Mouse (Mus musculus) right cerebral cortex, postnatal 36 days (tissue): Measurements from ENCODE around the gene Zfp280b.
"Not testable (repeated sequence)": the region's sequence is repeated elsewhere in the genome, so short reads cannot be mapped to it uniquely, and the experiment has no call there.

Source experiments
- DNase-seq, 2 experiments: peaks; one replicate each; pipeline ENCODE4 v3.0.0; 2022; ENCODE audit warnings: low spot score in 2 of 2, mixed read lengths in 1 of 2

Zfp280b gene

DNA sequence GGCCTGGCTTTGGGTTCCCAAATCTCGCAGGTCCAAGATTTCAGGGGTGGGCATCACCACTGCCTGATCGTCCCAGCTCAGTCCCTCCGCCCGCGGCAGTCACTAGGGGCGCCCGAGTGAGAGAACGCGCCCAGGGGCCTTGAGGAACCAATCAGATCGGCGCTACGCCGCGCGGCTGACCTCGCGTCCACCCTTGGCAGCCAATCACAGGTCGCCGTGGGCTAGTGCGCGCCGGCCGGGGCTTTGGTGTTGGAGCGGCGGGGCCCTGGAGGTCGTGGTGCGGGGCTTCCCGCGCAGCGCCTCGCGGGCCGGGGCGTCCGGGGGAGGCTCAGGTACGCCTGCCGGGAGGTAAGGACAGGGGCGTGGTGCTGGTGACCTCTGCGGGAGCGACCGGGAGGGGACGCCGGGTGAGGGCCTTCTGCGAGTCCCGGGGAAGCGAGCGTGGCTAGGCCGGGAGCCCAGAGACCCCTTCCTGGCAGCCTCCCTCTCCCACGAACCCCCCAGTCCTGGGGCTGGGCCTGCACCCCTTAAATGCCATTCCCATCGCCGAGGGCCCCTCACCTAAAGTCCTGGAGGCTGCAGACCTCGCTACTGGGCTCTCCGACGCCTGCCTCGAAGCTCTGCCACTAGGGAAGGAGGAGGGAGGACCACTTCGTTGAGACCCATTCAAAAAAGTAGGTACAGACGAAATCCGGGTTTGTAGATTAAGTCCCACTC, at the start of gene Zfp280b:
Zfp280b (plus strand) TSS at position 249 of the 717 bp plus-strand sequence.
- DNase-seq: peak; percentile 90 to 92

- no peak for DNase-seq
Measured at GRCm38 (mm10) chr10:75990430-75991042, 41.9 kb upstream of the Zfp280b start.

- no peak for DNase-seq
Measured at GRCm38 (mm10) chr10:75993616-75994240, 38.7 kb upstream of the Zfp280b start.

DNA sequence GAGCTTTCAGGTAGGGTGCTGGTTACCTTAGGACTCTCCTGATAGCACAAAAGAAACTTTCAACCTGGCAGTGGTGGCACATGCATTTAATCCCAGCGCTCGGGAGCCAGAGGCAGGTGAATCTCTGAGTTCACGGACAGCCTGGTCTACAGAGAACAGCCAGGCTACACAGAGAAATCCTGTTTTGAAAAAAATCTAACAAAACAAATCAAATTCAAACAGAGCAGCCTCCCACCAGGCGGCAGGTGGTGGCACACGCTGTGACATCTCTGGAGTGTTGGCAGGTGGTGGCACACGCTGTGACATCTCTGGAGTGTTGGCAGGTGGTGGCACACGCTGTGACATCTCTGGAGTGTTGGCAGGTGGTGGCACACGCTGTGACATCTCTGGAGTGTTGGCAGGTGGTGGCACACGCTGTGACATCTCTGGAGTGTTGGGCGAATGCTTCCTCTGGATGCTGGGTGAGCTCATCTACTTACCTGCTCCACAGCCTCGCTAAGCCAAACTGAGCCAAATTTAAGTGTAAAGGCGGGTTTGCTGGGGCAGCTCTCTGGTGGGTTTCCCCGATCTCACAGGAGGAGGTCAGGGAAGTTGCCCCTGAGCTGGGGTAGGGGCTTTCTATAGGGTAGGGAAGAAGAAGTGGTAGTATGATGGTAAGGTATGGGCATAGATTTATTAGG, 37.8 kb upstream of the Zfp280b start:
- not testable (repeated sequence) for DNase-seq

- DNase-seq: no peak
Measured at GRCm38 (mm10) chr10:75995463-75995862, 37.0 kb upstream of the Zfp280b start.

DNA sequence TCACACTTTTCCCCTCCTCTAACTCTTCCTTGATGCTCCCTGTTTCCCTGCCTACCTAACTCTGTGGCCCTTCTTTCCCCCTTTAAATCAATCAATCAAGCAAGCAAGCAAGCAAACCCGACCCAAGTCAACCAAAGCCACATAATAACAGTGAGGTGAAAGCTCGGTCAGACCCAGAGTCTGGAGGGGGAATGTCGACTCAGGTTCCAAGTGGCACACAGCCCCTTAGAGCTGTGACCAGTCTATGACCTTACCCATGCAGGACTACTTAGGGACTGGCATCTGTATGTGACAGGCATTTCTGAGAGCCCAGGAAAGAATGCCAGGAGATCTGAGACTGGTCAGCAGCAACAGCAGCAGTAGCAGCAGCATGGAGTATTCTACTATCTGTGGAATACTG, 36.1 kb upstream of the Zfp280b start:
- no peak for DNase-seq

DNA sequence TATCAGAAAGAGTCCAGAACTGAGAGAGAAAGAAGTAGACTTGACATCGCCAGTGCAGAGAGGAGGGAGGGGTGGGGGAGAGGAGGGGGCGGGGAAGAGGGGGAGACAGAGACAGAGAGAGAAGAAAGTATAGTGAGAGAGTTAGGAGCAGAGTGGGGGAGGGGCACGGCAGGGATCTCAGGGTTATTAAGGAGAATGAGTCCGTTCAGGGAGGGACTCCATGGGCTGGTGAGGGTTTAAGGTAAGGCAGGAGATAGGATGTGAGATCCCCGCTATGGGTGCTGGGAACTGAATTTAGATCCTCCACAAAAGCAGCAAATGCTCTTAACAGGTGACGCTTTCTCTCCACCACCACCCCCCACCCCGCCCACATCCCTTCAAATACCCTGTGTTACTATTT, 31.3 kb upstream of the Zfp280b start:
- no peak for DNase-seq

DNA sequence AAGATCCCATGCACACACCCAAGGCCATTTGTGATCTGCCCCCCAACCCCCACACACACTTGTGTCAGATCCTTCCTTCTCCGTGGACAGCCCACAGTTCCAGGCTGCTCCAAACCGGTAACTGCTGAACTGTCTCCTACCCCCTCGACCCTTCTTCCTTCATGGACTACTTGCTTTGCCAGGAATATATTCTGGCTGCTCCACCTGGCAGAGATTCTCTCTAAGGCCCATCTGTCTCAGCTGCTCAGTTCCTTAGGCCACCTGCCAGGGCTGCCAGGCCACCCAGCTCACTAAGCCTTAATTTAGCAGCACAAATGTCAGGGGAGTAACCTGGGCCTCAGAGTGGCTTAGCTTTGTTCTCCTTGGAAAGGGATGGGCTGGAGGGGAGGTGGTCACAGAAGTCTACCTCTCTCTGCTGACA, 30.3 kb upstream of the Zfp280b start:
- no peak for DNase-seq

GRCm38 (mm10) chr10:76002615-76003014, 29.8 kb upstream of the Zfp280b start:
- DNase-seq: no peak

DNA sequence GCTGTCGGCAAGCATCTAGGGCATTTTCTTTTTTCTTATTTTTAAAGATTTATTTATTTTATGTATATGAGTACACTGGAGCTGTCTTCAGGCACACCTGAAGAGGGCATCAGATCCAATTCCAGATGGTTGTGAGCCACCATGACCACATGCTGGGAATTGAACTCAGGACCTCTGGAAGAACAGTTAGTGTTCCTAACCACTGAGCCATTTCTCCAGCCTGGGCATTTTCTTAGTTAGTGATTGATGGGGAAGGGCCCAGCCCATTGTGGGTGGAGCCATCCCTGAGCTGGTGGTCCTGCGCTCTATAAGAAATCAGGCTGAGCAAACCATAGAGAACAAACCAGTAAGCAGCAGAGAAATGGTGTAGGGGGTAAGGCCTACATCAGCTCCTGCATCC, 29.2 kb upstream of the Zfp280b start:
- no peak for DNase-seq

DNA sequence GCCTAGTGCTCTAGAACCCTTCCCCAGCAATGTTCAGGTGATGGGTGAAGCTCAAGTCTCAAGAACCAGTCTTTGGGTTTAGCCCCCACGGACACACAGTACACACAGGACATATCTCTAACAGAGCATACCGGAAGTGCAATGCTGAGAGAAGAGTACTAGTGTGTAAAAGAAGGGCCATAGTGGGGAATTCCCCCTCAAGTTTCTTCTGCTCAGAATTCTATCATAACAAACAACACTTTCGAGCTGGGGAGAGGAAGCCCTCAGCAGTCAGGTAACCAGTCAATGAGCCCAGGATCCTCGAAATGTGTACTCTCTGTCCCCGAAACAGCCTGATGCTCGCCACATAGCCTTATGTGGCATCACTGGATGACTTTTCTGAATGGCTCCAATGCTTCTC, 26.1 kb upstream of the Zfp280b start:
- no peak for DNase-seq

DNA sequence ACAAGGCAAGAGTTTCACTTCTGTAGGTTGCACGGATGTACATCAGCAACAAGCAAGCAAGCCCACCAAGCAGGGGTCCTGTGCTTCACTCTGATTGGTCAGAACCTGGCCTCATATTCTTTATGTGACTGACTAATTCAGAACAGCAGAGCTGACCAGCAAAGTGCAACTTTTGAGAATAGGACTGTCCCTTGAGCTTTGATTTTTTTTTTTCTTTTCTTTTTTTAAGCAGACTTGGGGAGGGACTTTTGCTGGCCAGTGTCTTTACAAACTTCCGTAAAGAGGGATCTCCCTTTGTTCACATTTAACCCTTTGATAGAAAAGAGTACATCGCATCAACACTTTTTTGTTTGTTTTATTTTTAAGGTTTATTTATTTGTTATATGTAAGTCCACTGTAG, 22.6 kb upstream of the Zfp280b start:
- no peak for DNase-seq

- DNase-seq: no peak
Measured at GRCm38 (mm10) chr10:76012922-76013321, 19.5 kb upstream of the Zfp280b start.

GRCm38 (mm10) chr10:76016886-76017285, 15.6 kb upstream of the Zfp280b start:
- DNase-seq: no peak

DNA sequence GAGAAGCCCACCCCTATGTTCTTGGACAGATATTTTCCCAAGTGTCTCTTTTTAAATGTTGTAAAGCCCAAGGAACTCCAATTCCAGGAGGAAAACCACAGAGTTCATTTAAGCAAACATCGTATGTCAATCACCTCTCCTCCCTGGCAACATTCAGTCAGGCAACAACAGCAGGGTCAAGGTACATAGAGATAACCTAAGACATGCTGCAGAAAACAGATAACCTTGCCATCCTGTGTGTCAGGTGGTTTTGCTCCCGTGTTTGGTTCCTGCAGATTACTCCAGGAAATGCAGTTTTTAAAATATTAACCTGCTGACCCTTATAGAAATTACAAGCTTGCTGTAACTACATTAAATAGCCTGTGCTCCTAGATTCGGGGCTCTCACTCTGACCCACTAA, 10.7 kb upstream of the Zfp280b start:
- DNase-seq: no peak

GRCm38 (mm10) chr10:76023921-76024320, 8.5 kb upstream of the Zfp280b start:
- DNase-seq: no peak

GRCm38 (mm10) chr10:76025470-76026190, 6.8 kb upstream of the Zfp280b start:
- DNase-seq: no peak

GRCm38 (mm10) chr10:76027127-76028015, 5.1 kb upstream of the Zfp280b start:
- no peak for DNase-seq

DNA sequence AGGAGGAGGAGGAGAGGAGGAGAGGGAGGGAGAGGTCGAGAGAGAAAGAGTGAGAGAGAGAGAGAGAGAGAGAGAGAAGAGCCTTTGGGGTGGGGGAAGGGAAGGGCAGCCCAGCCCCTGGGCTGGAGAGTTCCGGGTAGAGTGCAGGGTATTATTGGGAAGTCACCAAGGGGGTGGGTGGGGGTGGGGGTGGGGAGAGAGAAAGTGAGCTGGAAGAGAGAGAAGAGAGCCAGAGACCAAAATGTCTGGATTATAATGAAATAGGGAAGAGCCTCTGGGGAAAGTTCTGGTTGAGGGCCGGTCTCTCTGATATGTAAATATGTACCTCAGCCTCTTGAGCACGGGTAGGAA, 4.5 kb upstream of the Zfp280b start:
- DNase-seq: no peak

GRCm38 (mm10) chr10:76028396-76028795, 4.1 kb upstream of the Zfp280b start:
- DNase-seq: no peak

DNA sequence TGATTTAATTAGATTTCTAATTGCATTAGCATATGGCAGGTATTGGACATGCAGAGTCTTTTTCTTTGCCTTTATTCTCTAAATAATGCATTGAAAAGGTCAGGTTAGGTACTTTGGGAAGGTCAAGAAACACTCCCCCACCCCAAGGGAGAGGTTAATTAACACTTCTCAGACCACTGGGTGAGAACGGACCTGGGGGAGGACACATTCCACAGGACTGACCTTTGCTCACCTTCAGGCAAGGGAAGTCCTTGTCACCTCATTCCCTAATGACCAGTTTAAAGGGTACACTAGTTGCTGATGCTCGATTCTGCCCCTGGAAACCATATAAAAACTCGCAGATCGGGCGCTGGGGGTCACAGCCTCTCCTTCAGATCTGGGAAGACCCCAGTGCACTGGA, 3.2 kb upstream of the Zfp280b start:
- DNase-seq: no peak
